Mouse (Mus musculus) liver, adult 2 months (tissue): ENCODE measurements at regions not wholly inside any gene's neighbourhood (a gene's known extent, or its start where the extent isn't known, plus 50 kb on each side); places are given as distances from the start of the nearest gene placed in this dataset.

Source experiments
- CTCF ChIP-seq: fragments of 200-500 bp; IDR thresholded peaks from 2 replicates; pipeline ENCODE4 v1.5.1; 2011; ENCODE audit warnings: low read depth, low read length, control low read depth
- POLR2A ChIP-seq: fragments of 200-500 bp; IDR thresholded peaks from 2 replicates; pipeline ENCODE4 v1.6.1; 2011; ENCODE audit warnings: low read length, control low read depth; ENCODE audit not compliant: insufficient read depth; ENCODE audit errors: extremely low read depth

DNA sequence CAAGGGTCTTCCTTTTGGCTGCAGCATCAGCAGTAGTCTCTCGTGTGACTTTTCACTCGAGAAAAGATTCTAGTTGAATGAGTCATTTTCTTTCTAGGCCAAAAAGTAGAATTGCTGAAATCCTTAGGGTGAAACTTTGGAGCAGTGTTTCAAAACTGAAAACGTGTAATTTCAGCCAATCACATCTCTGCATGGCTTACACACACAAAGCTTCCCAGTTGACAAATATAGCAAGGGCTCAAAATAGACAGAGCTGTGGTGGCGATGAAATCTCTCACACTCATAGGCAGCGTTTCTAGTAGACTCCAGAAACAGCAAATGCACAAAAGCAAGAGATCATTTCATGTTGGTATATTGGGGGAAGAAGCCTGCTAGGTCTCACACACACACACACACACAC lies 283.1 kb upstream of the Rsrc1 start:
- TF ChIP-seq CTCF (no peak), POLR2A (no peak)
